Mouse (Mus musculus): ENCODE results near the gene Dglucy.
A peak's percentile ranks its signal among the peaks of the same experiment; 100 is the strongest.

The Dglucy gene

GRCm38 (mm10) chr12:100841211-100841792 lies 62.4 kb downstream of the Dglucy start:
- peak; percentile 47 to 83 for DNase-seq (ENCODE audit: low spot score in 2 of 2)

GRCm38 (mm10) chr12:100843171-100843570 lies 64.3 kb downstream of the Dglucy start:
- DNase-seq (ENCODE audit: low spot score in 2 of 2) = no peak

- DNase-seq (ENCODE audit: low spot score in 2 of 2) = no peak
Observed at GRCm38 (mm10) chr12:100844546-100844945, 65.7 kb downstream of the Dglucy start.

- no peak for DNase-seq (ENCODE audit: low spot score in 2 of 2)
Observed at GRCm38 (mm10) chr12:100845829-100846228, 67.0 kb downstream of the Dglucy start.

- DNase-seq (ENCODE audit: low spot score in 2 of 2) = no peak
Observed at GRCm38 (mm10) chr12:100846566-100846965, 67.7 kb downstream of the Dglucy start.

GRCm38 (mm10) chr12:100847437-100848080 lies 68.7 kb downstream of the Dglucy start:
- DNase-seq (ENCODE audit: low spot score in 2 of 2) = no peak

GRCm38 (mm10) chr12:100849421-100850138 lies 70.7 kb downstream of the Dglucy start:
- DNase-seq (ENCODE audit: low spot score in 2 of 2) = peak; percentile 42 to 47

- no peak for DNase-seq (ENCODE audit: low spot score in 2 of 2)
Observed at GRCm38 (mm10) chr12:100852370-100852769, 73.5 kb downstream of the Dglucy start.

GRCm38 (mm10) chr12:100856337-100856736 lies 77.5 kb downstream of the Dglucy start:
- DNase-seq (ENCODE audit: low spot score in 2 of 2) = no peak

- no peak for DNase-seq (ENCODE audit: low spot score in 2 of 2)
Observed at GRCm38 (mm10) chr12:100857791-100858190, 78.9 kb downstream of the Dglucy start.

GRCm38 (mm10) chr12:100862272-100862671 lies 83.4 kb downstream of the Dglucy start:
- DNase-seq (ENCODE audit: low spot score in 2 of 2) = no peak

GRCm38 (mm10) chr12:100862856-100863446 lies 84.1 kb downstream of the Dglucy start:
- DNase-seq (ENCODE audit: low spot score in 2 of 2) = no peak

- no peak for DNase-seq (ENCODE audit: low spot score in 2 of 2)
Observed at GRCm38 (mm10) chr12:100865072-100865471, 86.2 kb downstream of the Dglucy start.

GRCm38 (mm10) chr12:100865509-100866078 lies 86.7 kb downstream of the Dglucy start:
- no peak for DNase-seq (ENCODE audit: low spot score in 2 of 2)

- DNase-seq (ENCODE audit: low spot score in 2 of 2) = no peak
Observed at GRCm38 (mm10) chr12:100867097-100867496, 88.2 kb downstream of the Dglucy start.

- no peak for DNase-seq (ENCODE audit: low spot score in 2 of 2)
Observed at GRCm38 (mm10) chr12:100868049-100868622, 89.3 kb downstream of the Dglucy start.

GRCm38 (mm10) chr12:100871234-100871633 lies 92.4 kb downstream of the Dglucy start:
- no peak for DNase-seq (ENCODE audit: low spot score in 2 of 2)

- no peak for DNase-seq (ENCODE audit: low spot score in 2 of 2)
Observed at GRCm38 (mm10) chr12:100871841-100872240, 93.0 kb downstream of the Dglucy start.

- no peak for DNase-seq (ENCODE audit: low spot score in 2 of 2)
Observed at GRCm38 (mm10) chr12:100873612-100874011, 94.8 kb downstream of the Dglucy start.

GRCm38 (mm10) chr12:100875553-100875952 lies 96.7 kb downstream of the Dglucy start:
- DNase-seq (ENCODE audit: low spot score in 2 of 2) = no peak

- no peak for DNase-seq (ENCODE audit: low spot score in 2 of 2)
Observed at GRCm38 (mm10) chr12:100875960-100876359, 97.1 kb downstream of the Dglucy start.

GRCm38 (mm10) chr12:100877936-100878335 lies 99.1 kb downstream of the Dglucy start:
- DNase-seq (ENCODE audit: low spot score in 2 of 2) = no peak

Measured in heart, adult 9 months (tissue).